Mouse (Mus musculus) inflammation-experienced regulatory T-cells, adult 6 months (primary cell): ENCODE measurements around the gene Bcl6b. TPM values are rescaled to one million over a fixed set of nuclear protein-coding genes. Genes with fewer than 3 reads are reported as not detected.

Experiments
- polyA plus RNA-seq, 3 experiments: library from polyadenylated mRNA; unstranded; fragments of 100-300 nt; shearing (Covaris generic); gene quantifications; one replicate each; pipeline ENCODE4 v1.2.1; 2017

Gene Bcl6b
- polyA plus RNA-seq, 3 experiments from 2014 or later = 0.39 TPM; not detected in 2

Other genes starting within 250 kb of the Bcl6b start
- 10 to 100 TPM; 25.8 to 35.6 (median 29.3) TPM for gene Ctdnep1, start 248.6 kb downstream of the Bcl6b start, polyA plus RNA-seq
- 10 to 100 TPM; 61.5 to 78.3 (median 68.5) TPM for gene Elp5, start 247.3 kb downstream of the Bcl6b start, polyA plus RNA-seq
- gene Gabarap, start 238.7 kb downstream of the Bcl6b start, polyA plus RNA-seq = 100 to 1,000 TPM; 352 to 384 (median 366) TPM
- gene Phf23, start 234.0 kb downstream of the Bcl6b start, polyA plus RNA-seq = 10 to 100 TPM; 32.7 to 38.3 (median 36.0) TPM
- 1 to 10 TPM; 2.5 to 5.0 (median 4.9) TPM for gene Dvl2, start 229.2 kb downstream of the Bcl6b start, polyA plus RNA-seq
- gene Acadvl, start 214.4 kb downstream of the Bcl6b start, polyA plus RNA-seq = 100 to 1,000 TPM; 110 to 132 (median 128) TPM
- 10 to 100 TPM in 2 of 3 experiments, 1 to 10 TPM in 1; 7.1 to 14.6 (median 11.2) TPM for gene Dlg4, start 212.9 kb downstream of the Bcl6b start, polyA plus RNA-seq
- not detected for gene Asgr1, start 175.7 kb downstream of the Bcl6b start, polyA plus RNA-seq
- not detected for gene Asgr2, start 137.2 kb downstream of the Bcl6b start, polyA plus RNA-seq
- gene Mgl2, start 99.5 kb downstream of the Bcl6b start, polyA plus RNA-seq = not detected
- under 1 TPM in 1 of 3 experiments, not detected in 2; 0.67 TPM for gene Clec10a, start 73.6 kb downstream of the Bcl6b start, polyA plus RNA-seq
- gene Slc16a11, start 17.0 kb downstream of the Bcl6b start, polyA plus RNA-seq = under 1 TPM in 1 of 3 experiments, not detected in 2; 0.52 TPM
- gene Slc16a13, start 8.7 kb downstream of the Bcl6b start, polyA plus RNA-seq = 1 to 10 TPM; 2.3 to 4.3 (median 3.2) TPM
- gene 0610010K14Rik, start 8.1 kb upstream of the Bcl6b start, polyA plus RNA-seq = 100 to 1,000 TPM; 133 to 147 (median 134) TPM
- 10 to 100 TPM in 1 of 3 experiments, 1 to 10 TPM in 2; 2.7 to 11.1 (median 6.1) TPM for gene Gm21988, start 10.0 kb upstream of the Bcl6b start, polyA plus RNA-seq
- 100 to 1,000 TPM; 207 to 275 (median 255) TPM for gene Rnasek, start 10.0 kb upstream of the Bcl6b start, polyA plus RNA-seq
- gene Alox12, start 25.6 kb upstream of the Bcl6b start, polyA plus RNA-seq = under 1 TPM in 1 of 3 experiments, not detected in 2; 0.47 TPM
- not detected for gene Alox12e, start 92.8 kb upstream of the Bcl6b start, polyA plus RNA-seq
- gene Alox15, start 122.2 kb upstream of the Bcl6b start, polyA plus RNA-seq = under 1 TPM; 0.24 to 0.59 (median 0.26) TPM
- gene Pelp1, start 180.2 kb upstream of the Bcl6b start, polyA plus RNA-seq = 1 to 10 TPM; 5.2 to 7.3 (median 6.5) TPM
- 100 to 1,000 TPM in 2 of 3 experiments, 10 to 100 TPM in 1; 50.6 to 129 (median 119) TPM for gene Arrb2, start 202.8 kb upstream of the Bcl6b start, polyA plus RNA-seq
- gene Med11, start 222.1 kb upstream of the Bcl6b start, polyA plus RNA-seq = 10 to 100 TPM; 76.7 to 81.3 (median 80.3) TPM
- gene Zmynd15, start 229.6 kb upstream of the Bcl6b start, polyA plus RNA-seq = not detected
- gene Cxcl16, start 230.2 kb upstream of the Bcl6b start, polyA plus RNA-seq = under 1 TPM; 0.62 to 0.85 (median 0.72) TPM